Mouse (Mus musculus) limb, embryonic 15.5 days (tissue): ENCODE results near the gene Fam166a. TPM values are rescaled to one million over a fixed set of nuclear protein-coding genes. Genes with fewer than 3 reads are reported as not detected.

ENCODE experiments used
- ATAC-seq: fragments of 200-750 bp; cut with Nextera tagmentation; 2 replicates; pipeline ENCODE4 v1.8.0; 2017; ENCODE audit warnings: low read depth, moderate TSS enrichment; ENCODE audit not compliant: insufficient number of reproducible peaks, low FRiP score, low TSS enrichment
- H3K27ac ChIP-seq: fragments of 300-500 bp; sonication (generic); 2 replicates; pipeline ENCODE4 v1.5.1; 2015; ENCODE audit warnings: moderate library complexity, mild to moderate bottlenecking, inconsistent platforms
- H3K27me3 ChIP-seq: fragments of 300-500 bp; sonication (generic); 2 replicates; pipeline ENCODE4 v1.6.1; 2015; ENCODE audit warnings: inconsistent platforms
- H3K36me3 ChIP-seq: fragments of 300-500 bp; sonication (generic); 2 replicates; pipeline ENCODE4 v1.6.1; 2015; ENCODE audit warnings: inconsistent platforms
- H3K4me1 ChIP-seq: fragments of 300-500 bp; sonication (generic); 2 replicates; pipeline ENCODE4 v1.6.1; 2015; ENCODE audit warnings: inconsistent platforms
- H3K4me2 ChIP-seq: fragments of 300-500 bp; sonication (generic); 2 replicates; pipeline ENCODE4 v1.6.1; 2015; ENCODE audit warnings: mild to moderate bottlenecking, inconsistent platforms
- H3K4me3 ChIP-seq: fragments of 300-500 bp; sonication (generic); 2 replicates; pipeline ENCODE4 v1.5.1; 2015; ENCODE audit warnings: mild to moderate bottlenecking, inconsistent platforms
- H3K9ac ChIP-seq: fragments of 300-500 bp; sonication (generic); 2 replicates; pipeline ENCODE4 v1.6.1; 2015; ENCODE audit warnings: inconsistent platforms
- H3K9me3 ChIP-seq: fragments of 300-500 bp; sonication (generic); 2 replicates; pipeline ENCODE4 v1.6.1; 2016; ENCODE audit warnings: inconsistent platforms
- WGBS: fragments of 180-500 bp; shearing (Covaris S2); methylation state at CpG from one replicate; pipeline ENCODE4 v1.1.7; 2015; 5-methylcytosine and 5-hydroxymethylcytosine counted together
- polyA plus RNA-seq: library from polyadenylated mRNA; unstranded; fragments of >200 nt; fragmentation: Nextera tagmentation; extraction: Ambion mirVana; gene quantifications from 2 replicates; pipeline ENCODE4 v1.2.1, GENCODE M21; 2015

The Fam166a gene
- polyA plus RNA-seq = 0.81 TPM in 1 of 2 replicates, not detected in the other

- no peak within 1 kb of the TSS for H3K4me3 ChIP-seq
- no peaks in the 10 kb centered on the region for H3K9me3 ChIP-seq
- H3K27me3 ChIP-seq = 0 out of 2 replicates have a peak, but pooled peaks cover 4% of the 10 kb centered on the region
- no peak within 1 kb of the TSS for H3K27ac ChIP-seq
- no peak within 1 kb of the TSS for H3K9ac ChIP-seq
- no peak for ATAC-seq
- H3K4me1 ChIP-seq = peaks cover 3% of the 10 kb centered on the region
- H3K36me3 ChIP-seq = peaks cover 11% of the 10 kb centered on the region
- H3K4me2 ChIP-seq = no peak within 1 kb of the TSS
These were observed at the start of gene Fam166a for GRCm38 (mm10) chr2:25218445-25218844. Gene Fam166a, plus strand, starts transcription at chr2:25218745.

- no peak overlapping the region for H3K4me3 ChIP-seq
- H3K4me2 ChIP-seq = no peak overlapping the region
- H3K27me3 ChIP-seq = no peaks in the 10 kb centered on the region
- H3K27ac ChIP-seq = no peak overlapping the region
- H3K9me3 ChIP-seq = no peaks in the 10 kb centered on the region
- H3K36me3 ChIP-seq = no peaks in the 10 kb centered on the region
- 38% methylated on average over 5 of the region's 5 CpGs for WGBS
- H3K9ac ChIP-seq = no peak overlapping the region
- H3K4me1 ChIP-seq = peaks cover 28% of the 10 kb centered on the region
- no peak for ATAC-seq
These were observed 48.8 kb upstream of the Fam166a start for GRCm38 (mm10) chr2:25169778-25170177.

DNA sequence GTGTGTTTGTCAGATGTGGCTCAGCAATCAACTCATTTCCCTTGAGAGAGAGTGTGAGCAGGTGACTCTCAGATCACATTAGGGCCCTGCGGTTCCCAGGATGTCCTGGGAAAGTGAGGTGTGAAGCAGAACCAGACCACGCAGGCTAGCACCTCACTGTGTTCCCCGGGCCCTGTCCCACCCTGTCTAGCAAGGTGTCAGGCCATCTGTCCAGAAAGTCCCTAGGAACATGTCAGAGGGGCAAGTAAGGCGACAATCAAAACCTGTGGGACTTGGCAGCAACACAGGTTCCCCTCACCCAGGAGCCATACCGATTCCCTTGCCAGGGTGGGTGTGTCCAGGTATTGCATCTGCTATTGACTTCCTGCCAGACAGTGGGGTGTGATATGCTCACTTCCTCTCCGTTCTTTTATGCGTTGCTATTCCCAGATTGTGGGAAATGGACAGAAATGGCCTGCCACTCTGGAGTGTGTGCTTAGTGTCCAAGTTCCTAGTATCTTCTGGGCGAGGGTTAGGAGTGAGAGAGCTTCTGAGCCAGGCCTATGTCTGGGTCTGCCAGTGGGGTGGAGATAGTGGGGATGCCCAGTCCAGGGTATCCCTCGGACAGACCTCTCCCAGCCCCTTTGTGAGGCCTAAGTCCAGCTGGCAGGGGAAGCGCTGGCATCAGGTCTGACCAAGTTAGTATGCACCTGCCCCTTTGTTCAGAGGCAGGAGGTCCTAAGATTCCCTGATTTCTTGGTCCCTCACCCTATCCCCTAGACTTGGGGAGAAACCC lies 48.0 kb upstream of the Fam166a start:
- no peaks in the 10 kb centered on the region for H3K27me3 ChIP-seq
- no peak overlapping the region for H3K4me2 ChIP-seq
- H3K4me1 ChIP-seq = peaks cover 28% of the 10 kb centered on the region
- no peak overlapping the region for H3K9ac ChIP-seq
- H3K36me3 ChIP-seq = no peaks in the 10 kb centered on the region
- WGBS = 51% methylated on average over 10 of the region's 10 CpGs
- ATAC-seq = no peak
- H3K27ac ChIP-seq = peak overlapping the region; percentile 48; the same call in 1 of the 2 replicates
- no peak overlapping the region for H3K4me3 ChIP-seq
- H3K9me3 ChIP-seq = no peaks in the 10 kb centered on the region

DNA sequence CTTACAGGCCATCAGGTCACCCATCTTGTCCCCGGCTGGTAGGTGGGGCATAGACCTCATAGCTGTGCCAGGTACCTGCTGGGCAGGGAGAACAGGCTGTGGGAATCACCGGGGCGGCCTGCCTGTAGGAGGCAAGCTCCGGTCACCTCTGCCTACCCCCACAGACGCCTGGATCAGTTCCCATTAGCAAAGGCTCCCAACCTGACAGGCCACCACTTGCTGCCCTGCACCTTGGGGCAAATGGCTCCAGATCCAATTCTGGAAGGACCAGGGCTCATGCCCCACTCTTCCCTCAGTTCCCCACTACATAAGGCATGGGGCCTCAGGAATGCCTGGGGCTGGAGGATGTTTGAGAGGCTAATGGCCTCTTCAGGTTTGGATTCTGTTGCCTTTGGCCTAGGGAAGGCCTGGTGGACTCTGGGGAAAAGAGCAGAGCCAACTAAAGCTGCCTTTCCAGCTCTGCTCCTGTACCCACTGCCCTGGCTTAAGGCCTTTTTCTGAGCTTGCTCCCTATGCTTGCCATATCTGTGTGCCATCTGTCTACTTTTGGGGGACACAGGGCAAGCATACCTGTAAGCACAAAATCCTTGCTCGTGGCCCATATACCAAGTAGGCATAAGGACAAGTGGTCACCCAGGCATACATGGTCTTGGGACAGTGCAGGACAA lies 47.3 kb upstream of the Fam166a start:
- H3K4me2 ChIP-seq = no peak overlapping the region
- no peak overlapping the region for H3K4me3 ChIP-seq
- no peaks in the 10 kb centered on the region for H3K36me3 ChIP-seq
- no peaks in the 10 kb centered on the region for H3K27me3 ChIP-seq
- H3K9me3 ChIP-seq = no peaks in the 10 kb centered on the region
- no peak overlapping the region for H3K9ac ChIP-seq
- ATAC-seq = no peak
- no peak overlapping the region for H3K27ac ChIP-seq
- H3K4me1 ChIP-seq = peaks cover 30% of the 10 kb centered on the region
- WGBS = 70% methylated on average over 6 of the region's 6 CpGs

GRCm38 (mm10) chr2:25171769-25172153 lies 46.8 kb upstream of the Fam166a start:
- Histone ChIP-seq H3K9me3 (no peaks in the 10 kb centered on the region), H3K36me3 (no peaks in the 10 kb centered on the region), H3K27ac (no peak overlapping the region), H3K27me3 (no peaks in the 10 kb centered on the region), H3K4me1 (peaks cover 36% of the 10 kb centered on the region), H3K4me2 (no peak overlapping the region), H3K4me3 (no peak overlapping the region), H3K9ac (no peak overlapping the region)
- ATAC-seq = no peak
- 49% methylated on average over 1 of the region's 1 CpGs for WGBS

DNA sequence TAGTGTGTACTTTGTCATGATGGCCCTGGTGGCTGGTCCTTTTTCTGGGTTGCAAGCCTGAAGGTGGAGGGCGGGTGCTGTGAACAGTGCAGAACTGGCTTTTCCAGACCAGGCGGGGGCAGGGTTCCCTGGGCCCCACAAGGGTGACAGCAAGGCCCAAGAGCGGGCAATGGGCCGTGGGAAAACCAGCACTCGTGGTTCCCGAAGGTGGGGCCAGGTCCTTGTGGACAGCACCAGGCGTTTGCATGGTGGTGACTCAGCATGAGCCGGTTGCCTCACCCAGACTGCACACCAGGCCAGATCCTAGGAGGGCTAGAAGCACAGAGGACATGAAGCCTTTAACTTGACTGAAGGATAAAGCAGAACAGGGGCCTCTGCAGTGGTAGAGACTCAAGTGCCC lies 45.9 kb upstream of the Fam166a start:
- Histone ChIP-seq H3K4me3 (no peak overlapping the region), H3K27ac (0 out of 2 replicates have a peak overlapping the region, but pooled peaks have one; percentile 22), H3K27me3 (peaks cover under 1% of the 10 kb centered on the region; the same call in 1 of the 2 replicates), H3K9ac (no peak overlapping the region), H3K4me2 (no peak overlapping the region), H3K4me1 (peaks cover 41% of the 10 kb centered on the region), H3K9me3 (no peaks in the 10 kb centered on the region), H3K36me3 (no peaks in the 10 kb centered on the region)
- ATAC-seq = no peak
- 59% methylated on average over 8 of the region's 8 CpGs for WGBS

DNA sequence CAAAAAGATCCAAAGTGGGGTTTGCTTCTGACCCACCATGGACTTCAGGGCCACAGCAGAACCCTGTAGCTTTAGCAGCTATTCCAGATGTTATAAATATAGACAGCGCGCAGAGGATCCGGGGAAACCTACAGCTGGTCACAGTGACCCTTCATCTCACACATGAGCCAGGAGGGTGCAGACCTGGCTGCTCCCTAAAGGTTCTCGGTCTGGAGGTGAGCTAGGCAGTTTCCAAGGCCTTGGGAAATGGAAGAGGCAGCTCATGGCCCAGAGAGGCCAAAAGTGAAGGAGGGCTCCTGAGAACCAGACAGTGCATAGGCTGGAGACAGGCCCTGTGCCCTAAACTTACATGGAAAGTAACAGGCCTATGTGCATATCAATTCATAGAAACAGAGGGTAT lies 44.7 kb upstream of the Fam166a start:
- ATAC-seq = no peak
- H3K36me3 ChIP-seq = no peaks in the 10 kb centered on the region
- H3K27ac ChIP-seq = no peak overlapping the region
- H3K4me1 ChIP-seq = peaks cover 42% of the 10 kb centered on the region
- H3K27me3 ChIP-seq = peaks cover 12% of the 10 kb centered on the region
- no peak overlapping the region for H3K9ac ChIP-seq
- WGBS = 84% methylated on average over 4 of the region's 4 CpGs
- H3K9me3 ChIP-seq = no peaks in the 10 kb centered on the region
- no peak overlapping the region for H3K4me3 ChIP-seq
- H3K4me2 ChIP-seq = no peak overlapping the region

DNA sequence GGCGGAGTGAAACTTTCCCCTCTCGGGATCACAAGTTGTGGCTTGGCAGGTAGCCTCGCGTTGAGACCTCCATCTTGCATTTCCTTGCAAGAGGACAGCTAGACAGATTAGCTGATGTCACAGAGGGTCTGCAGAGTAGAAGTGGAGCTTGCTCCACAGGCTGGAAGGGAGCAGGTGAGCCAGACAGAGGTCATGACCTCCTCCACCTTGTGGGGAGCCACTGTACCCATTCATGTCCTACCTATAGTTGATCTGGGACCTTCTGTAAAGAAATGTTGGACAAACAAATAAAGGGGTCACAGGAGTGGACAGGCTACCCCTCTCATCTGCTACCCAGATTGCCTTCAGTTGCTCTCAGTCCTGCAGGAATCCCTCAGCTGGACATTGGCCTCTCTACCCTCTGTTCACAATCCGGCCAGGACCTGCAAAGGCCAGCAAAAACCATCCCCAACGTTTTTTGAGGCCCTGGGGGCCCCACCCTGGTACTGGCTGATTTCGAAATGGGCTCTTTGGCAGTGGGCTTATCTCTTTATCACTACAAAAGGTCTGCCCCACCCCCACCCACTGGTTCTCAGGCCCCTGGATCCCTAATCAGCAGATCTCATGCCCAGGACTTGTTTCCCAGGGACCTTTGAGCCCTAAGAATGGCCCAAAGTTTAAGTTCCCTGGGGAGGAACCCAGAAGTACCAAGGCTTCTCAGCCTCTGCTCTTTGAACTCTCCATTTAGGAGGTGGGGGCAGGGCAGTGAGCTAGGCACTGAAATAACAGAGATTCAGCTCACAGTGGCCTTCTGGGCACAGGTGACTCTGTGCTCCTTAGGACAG lies 43.5 kb upstream of the Fam166a start:
- 47% methylated on average over 7 of the region's 7 CpGs for WGBS
- no peak for ATAC-seq
- Histone ChIP-seq H3K27me3 (peaks cover 21% of the 10 kb centered on the region), H3K9ac (no peak overlapping the region), H3K4me1 (peaks cover 45% of the 10 kb centered on the region), H3K4me3 (no peak overlapping the region), H3K27ac (no peak overlapping the region), H3K9me3 (no peaks in the 10 kb centered on the region), H3K36me3 (no peaks in the 10 kb centered on the region), H3K4me2 (no peak overlapping the region)

DNA sequence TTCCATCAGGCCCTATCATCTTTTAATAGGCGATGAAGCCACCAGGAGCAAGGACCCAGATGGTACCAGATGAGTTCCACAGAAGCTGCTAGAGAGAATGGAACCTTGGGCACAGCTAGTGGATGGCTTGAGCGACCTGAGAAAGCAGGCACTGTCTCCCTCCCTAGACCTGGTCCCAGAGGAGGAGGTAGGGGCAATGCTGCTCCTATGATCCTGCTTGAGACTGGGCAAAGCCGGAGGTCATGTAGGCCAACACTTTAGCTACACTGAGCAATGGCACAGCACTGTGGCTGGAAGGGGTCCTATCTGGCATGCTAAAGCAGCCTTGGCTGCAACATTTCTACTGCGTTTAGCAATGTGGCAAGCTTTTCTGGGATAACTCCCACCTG lies 42.9 kb upstream of the Fam166a start:
- Histone ChIP-seq H3K36me3 (no peaks in the 10 kb centered on the region), H3K4me3 (no peak overlapping the region), H3K27me3 (peaks cover 27% of the 10 kb centered on the region), H3K4me1 (peaks cover 46% of the 10 kb centered on the region), H3K9me3 (no peaks in the 10 kb centered on the region), H3K4me2 (no peak overlapping the region), H3K9ac (no peak overlapping the region), H3K27ac (no peak overlapping the region)
- 82% methylated on average over 4 of the region's 4 CpGs for WGBS
- no peak for ATAC-seq

- peaks cover 53% of the 10 kb centered on the region for H3K4me1 ChIP-seq
- H3K4me2 ChIP-seq = no peak overlapping the region
These were observed 42.0 kb upstream of the Fam166a start for GRCm38 (mm10) chr2:25176573-25176972.

DNA sequence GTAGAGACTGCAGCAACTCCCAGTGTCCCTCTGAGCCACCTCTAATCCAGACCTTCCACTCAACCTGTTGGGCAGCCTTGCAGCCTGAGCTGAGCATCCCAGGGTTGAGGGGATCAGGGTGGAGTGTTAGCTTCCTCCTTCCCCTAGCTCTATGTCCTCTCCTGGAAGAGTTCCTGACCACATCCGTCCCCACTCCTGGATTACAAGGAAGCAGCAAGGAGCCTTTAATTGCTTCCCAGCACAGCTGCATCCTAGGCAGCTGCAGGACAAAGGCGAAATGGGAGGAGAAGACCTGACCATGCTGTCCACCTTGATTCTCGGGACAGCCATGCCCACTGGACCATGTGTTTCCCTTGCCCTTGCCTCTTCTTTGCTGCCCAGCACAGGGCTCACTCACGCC lies 41.5 kb upstream of the Fam166a start:
- Histone ChIP-seq H3K4me2 (no peak overlapping the region), H3K4me3 (no peak overlapping the region), H3K27ac (peak overlapping the region; percentile 72), H3K9ac (no peak overlapping the region), H3K9me3 (no peaks in the 10 kb centered on the region), H3K36me3 (no peaks in the 10 kb centered on the region), H3K4me1 (peaks cover 57% of the 10 kb centered on the region), H3K27me3 (peaks cover 40% of the 10 kb centered on the region)
- no peak for ATAC-seq
- 26% methylated on average over 4 of the region's 4 CpGs for WGBS

More at GRCm38 (mm10) chr2:25176573-25176972, 42.0 kb upstream of the Fam166a start:
- no peak for ATAC-seq
- H3K9ac ChIP-seq = no peak overlapping the region
- H3K36me3 ChIP-seq = no peaks in the 10 kb centered on the region
- no peaks in the 10 kb centered on the region for H3K9me3 ChIP-seq
- H3K27ac ChIP-seq = peak overlapping the region; percentile 11; the same call in 1 of the 2 replicates
- peaks cover 36% of the 10 kb centered on the region for H3K27me3 ChIP-seq
- WGBS = 44% methylated on average over 6 of the region's 6 CpGs
- H3K4me3 ChIP-seq = no peak overlapping the region
